In the genomic region with DNA sequence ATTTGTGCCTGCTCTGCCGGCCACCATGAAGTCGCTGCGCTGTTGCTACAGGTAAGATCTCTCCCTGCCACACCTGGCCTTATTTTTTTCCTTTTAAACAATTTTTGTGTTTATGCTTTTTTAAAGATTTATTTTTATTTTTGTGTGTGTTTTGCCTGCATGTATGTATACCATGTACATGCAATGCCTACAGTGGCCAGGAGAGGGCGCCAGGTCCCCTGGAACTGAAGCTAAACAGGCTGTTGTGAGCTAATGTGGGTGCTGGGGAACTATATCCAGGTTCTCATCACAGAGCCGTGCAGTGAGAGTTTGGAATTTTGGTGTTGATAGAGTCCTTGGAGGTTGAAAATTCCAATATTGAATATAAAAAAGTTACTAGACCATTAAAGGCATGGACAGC, we compare ENCODE assay signal across 11 mouse cellular contexts. TPM values are rescaled to one million over a fixed set of nuclear protein-coding genes. Genes with fewer than 3 reads are reported as not detected.
DNase-seq lines count a peak whose midpoint lies in the region; ATAC-seq and TF ChIP-seq lines count a peak whose summit lies in the region.
"Had no signal": no experiment of that assay in that cellular context is flagged by ENCODE, and none has a peak within 500 bp of the region (broad histone marks: within the 10 kb centered on the region; RNA-seq: fewer than 3 reads in every experiment).

No protein-coding gene starts in this region.

- no peak overlapping the region for H3K9ac ChIP-seq in heart, postnatal 0 days (replicated peaks; ENCODE audit: low read depth, low read length)
- H3K9ac ChIP-seq in hindbrain, embryonic 14.5 days = no peak overlapping the region
- H3K9ac ChIP-seq: embryonic facial prominence, embryonic 15.5 days; limb, embryonic 15.5 days; stomach, embryonic 15.5 days had no signal

- H3K36me3 ChIP-seq in heart, postnatal 0 days (replicated peaks; ENCODE audit: control insufficient read depth, insufficient read depth, low read length) = peaks cover 60% of the 10 kb centered on the region
- H3K36me3 ChIP-seq in hindbrain, embryonic 14.5 days (replicated peaks; ENCODE audit: control insufficient read depth, insufficient read depth) = peaks cover 77% of the 10 kb centered on the region

- TF ChIP-seq EP300 in heart, postnatal 0 days (IDR thresholded peaks at IDR 0.05; ENCODE audit: low read depth) = no peak

- no peaks in the 10 kb centered on the region for H3K4me1 ChIP-seq in heart, postnatal 0 days (ENCODE audit: control insufficient read depth, insufficient read depth)
- H3K4me1 ChIP-seq in cortical plate, adult 2 months (ENCODE audit: control insufficient read depth, insufficient read depth, low read length) = no peaks in the 10 kb centered on the region
- no peaks in the 10 kb centered on the region for H3K4me1 ChIP-seq in hindbrain, embryonic 14.5 days (replicated peaks; ENCODE audit: control insufficient read depth, insufficient read depth, low read length)
- H3K4me1 ChIP-seq: embryonic facial prominence, embryonic 15.5 days; limb, embryonic 15.5 days; stomach, embryonic 15.5 days had no signal

- DNase-seq in heart, postnatal 0 days (ENCODE audit: low spot score) = no peak
- no peak for DNase-seq in heart, adult 11 months
- peak; percentile 50 for DNase-seq in spleen, adult 12 weeks (ENCODE audit: low spot score)
- no peak for DNase-seq in spleen, postnatal 36 days (ENCODE audit: low spot score in 2 of 2)
- DNase-seq in ovary, postnatal 36 days (ENCODE audit: low spot score) = no peak
- no peak for DNase-seq in hindbrain, embryonic 14.5 days (ENCODE audit: low spot score)

- no peaks in the 10 kb centered on the region for H3K9me3 ChIP-seq in heart, postnatal 0 days (replicated peaks; ENCODE audit: control insufficient read depth, low read length)
- H3K9me3 ChIP-seq in hindbrain, embryonic 14.5 days (ENCODE audit: control insufficient read depth, low read length) = no peaks in the 10 kb centered on the region
- H3K9me3 ChIP-seq: embryonic facial prominence, embryonic 15.5 days; limb, embryonic 15.5 days; stomach, embryonic 15.5 days had no signal

- no peak for TF ChIP-seq POLR2A in cortical plate, adult 2 months (IDR thresholded peaks at IDR 0.05; ENCODE audit: extremely low read depth, insufficient read depth, low read length)

- H3K27ac ChIP-seq in heart, postnatal 0 days (ENCODE audit: low read depth) = no peak overlapping the region
- H3K27ac ChIP-seq in cortical plate, adult 2 months (ENCODE audit: insufficient read depth, low read length) = no peak overlapping the region
- H3K27ac ChIP-seq in hindbrain, embryonic 14.5 days = no peak overlapping the region
- H3K27ac ChIP-seq: embryonic facial prominence, embryonic 15.5 days; limb, embryonic 15.5 days; stomach, embryonic 15.5 days had no signal

- WGBS in heart, postnatal 0 days = 74% methylated on average over 5 of the region's 5 CpGs
- WGBS in hindbrain, embryonic 14.5 days = 77% methylated on average over 5 of the region's 5 CpGs

- no peak overlapping the region for H3K4me2 ChIP-seq in heart, postnatal 0 days (ENCODE audit: low read depth, low read length)
- H3K4me2 ChIP-seq in hindbrain, embryonic 14.5 days (replicated peaks) = no peak overlapping the region
- H3K4me2 ChIP-seq: embryonic facial prominence, embryonic 15.5 days; limb, embryonic 15.5 days; stomach, embryonic 15.5 days had no signal

- TF ChIP-seq CTCF in heart, postnatal 0 days (IDR thresholded peaks at IDR 0.05; ENCODE audit: low read depth) = peak; percentile 57
- peak; percentile 56 for TF ChIP-seq CTCF in cortical plate, adult 2 months (IDR thresholded peaks at IDR 0.05; ENCODE audit: extremely low read depth, insufficient read depth, low read length)

- no peak overlapping the region for H3K4me3 ChIP-seq in heart, postnatal 0 days (ENCODE audit: low read depth, low read length)
- no peak overlapping the region for H3K4me3 ChIP-seq in cortical plate, adult 2 months (ENCODE audit: insufficient read depth, low read length)
- H3K4me3 ChIP-seq in hindbrain, embryonic 14.5 days (replicated peaks; ENCODE audit: low read length) = no peak overlapping the region
- H3K4me3 ChIP-seq: embryonic facial prominence, embryonic 15.5 days; limb, embryonic 15.5 days; stomach, embryonic 15.5 days had no signal

- ATAC-seq in heart, postnatal 0 days (ENCODE audit: insufficient read depth, low read depth) = no peak
- ATAC-seq in megakaryocyte, adult 5-6 weeks (ENCODE audit: poor library complexity, severe bottlenecking) = peak; percentile 56; the same call in 1 of the 2 replicates
- ATAC-seq in hindbrain, embryonic 14.5 days (ENCODE audit: low FRiP score) = no peak

- H3K27me3 ChIP-seq in heart, postnatal 0 days (ENCODE audit: control insufficient read depth, insufficient read depth, low read length) = no peaks in the 10 kb centered on the region
- no peaks in the 10 kb centered on the region for H3K27me3 ChIP-seq in hindbrain, embryonic 14.5 days (ENCODE audit: control insufficient read depth, insufficient read depth, low read length)
- H3K27me3 ChIP-seq: embryonic facial prominence, embryonic 15.5 days; limb, embryonic 15.5 days; stomach, embryonic 15.5 days had no signal

RNA-seq across cellular contexts. Expression of a gene that starts 18.8 kb away (rescaled TPM):
- 24.5 and 45.6 TPM in 2 replicates for total RNA-seq in heart, postnatal 0 days (2014; rRNA removed; ENCODE audit: low replicate concordance)
- 278 TPM in 2 replicates for polyA plus RNA-seq in heart, postnatal 0 days (2015; fragmentation: Nextera tagmentation; extraction: Ambion mirVana)
- polyA plus RNA-seq in cortical plate, adult 2 months (2012; rRNA removed) = 95.4 and 99.8 TPM in 2 replicates
- total RNA-seq in megakaryocyte, adult 5-6 weeks (2015) = 76.4 and 86.1 TPM in 2 replicates
- 36.6 and 52.4 TPM in 2 replicates for total RNA-seq in megakaryocyte, adult 5-6 weeks (2017)
- 245 and 288 TPM in 2 replicates for polyA plus RNA-seq in hindbrain, embryonic 14.5 days (2014; fragmentation: Nextera tagmentation; extraction: Ambion mirVana)

RNA-seq across cellular contexts. Expression of a gene that starts 42.5 kb away (rescaled TPM):
- 9.5 and 19.3 TPM in 2 replicates for total RNA-seq in heart, postnatal 0 days (2014; rRNA removed; ENCODE audit: low replicate concordance)
- 8.9 and 9.6 TPM in 2 replicates for polyA plus RNA-seq in heart, postnatal 0 days (2015; fragmentation: Nextera tagmentation; extraction: Ambion mirVana)
- polyA plus RNA-seq in cortical plate, adult 2 months (2012; rRNA removed) = 34.9 and 38.0 TPM in 2 replicates
- total RNA-seq in megakaryocyte, adult 5-6 weeks (2015) = 11.6 and 16.8 TPM in 2 replicates
- 17.0 and 21.4 TPM in 2 replicates for total RNA-seq in megakaryocyte, adult 5-6 weeks (2017)
- 18.7 and 21.6 TPM in 2 replicates for polyA plus RNA-seq in hindbrain, embryonic 14.5 days (2014; fragmentation: Nextera tagmentation; extraction: Ambion mirVana)

RNA-seq across cellular contexts. Expression of a gene that starts 43.1 kb away (rescaled TPM):
- under 0.01 TPM in 1 of 2 replicates, not detected in the other for total RNA-seq in heart, postnatal 0 days (2014; rRNA removed; ENCODE audit: low replicate concordance)
- polyA plus RNA-seq in heart, postnatal 0 days (2015; fragmentation: Nextera tagmentation; extraction: Ambion mirVana) = 0.04 and 0.07 TPM in 2 replicates
- 0.08 TPM in 2 replicates for polyA plus RNA-seq in cortical plate, adult 2 months (2012; rRNA removed)
- total RNA-seq in megakaryocyte, adult 5-6 weeks (2015) = 0.09 TPM in 1 of 2 replicates, not detected in the other
- total RNA-seq in megakaryocyte, adult 5-6 weeks (2017) = 0.04 and 0.11 TPM in 2 replicates
- polyA plus RNA-seq in hindbrain, embryonic 14.5 days (2014; fragmentation: Nextera tagmentation; extraction: Ambion mirVana) = 0.04 and 0.17 TPM in 2 replicates
